Mouse (Mus musculus) CH12.LX (cell line): ENCODE data around the gene Olfr1009. TPM values are rescaled to one million over a fixed set of nuclear protein-coding genes. Genes with fewer than 3 reads are reported as not detected.

ENCODE experiments used
- DNase-seq: peaks from one replicate; pipeline ENCODE4 v3.0.0-alpha.2; 2013; ENCODE audit errors: extremely low read depth
- H3K27ac ChIP-seq: 2 replicates; pipeline ENCODE4 v1.5.1; 2012; ENCODE audit warnings: low read depth, mild to moderate bottlenecking, control low read depth, moderate library complexity; ENCODE audit not compliant: insufficient read depth
- H3K27me3 ChIP-seq: replicated peaks from 2 replicates; pipeline ENCODE3; 2012; ENCODE audit warnings: inconsistent platforms
- H3K36me3 ChIP-seq, 2 experiments: replicated peaks in 1 of 2; 2 replicates each; pipeline versions ENCODE3 to v1.6.1; 2012; ENCODE audit warnings: inconsistent platforms in 1 of 2, low read length in 1 of 2, mild to moderate bottlenecking in 1 of 2, mixed read lengths in 1 of 2, moderate library complexity in 1 of 2; ENCODE audit not compliant: control insufficient read depth in 1 of 2, insufficient read depth in 1 of 2
- H3K4me1 ChIP-seq, 2 experiments: 2 replicates each; pipeline ENCODE4 v1.6.1; 2012; ENCODE audit warnings: inconsistent platforms in 1 of 2, moderate library complexity in 1 of 2; ENCODE audit not compliant: insufficient read depth in 2 of 2, control insufficient read depth in 1 of 2
- H3K4me2 ChIP-seq: 2 replicates; pipeline ENCODE4 v1.6.1; 2012; ENCODE audit warnings: low read depth, mild to moderate bottlenecking, control low read depth; ENCODE audit not compliant: poor library complexity, insufficient read depth, severe bottlenecking
- H3K4me3 ChIP-seq, 3 experiments: fragments of 150-350 bp in 1 of 3; sonication (generic) in 1 of 3; replicated peaks in 1 of 3; 2 replicates each; pipeline versions ENCODE3 to v1.5.1; 2011 to 2012; ENCODE audit warnings: low read depth in 2 of 3, low read length in 2 of 3, mild to moderate bottlenecking in 2 of 3, moderate library complexity in 2 of 3, control low read depth in 1 of 3, improper control_type of control experiment in 1 of 3, inconsistent platforms in 1 of 3, mixed read lengths in 1 of 3; ENCODE audit not compliant: poor library complexity in 1 of 3
- H3K79me2 ChIP-seq: replicated peaks from 2 replicates; pipeline ENCODE4 v1.6.1; 2012; ENCODE audit warnings: mild to moderate bottlenecking, moderate library complexity; ENCODE audit not compliant: control insufficient read depth, poor library complexity, insufficient read depth, severe bottlenecking; ENCODE audit errors: extremely low read depth
- H3K9ac ChIP-seq: 2 replicates; pipeline ENCODE4 v1.6.1; 2012; ENCODE audit warnings: low read depth, mild to moderate bottlenecking, control low read depth, moderate library complexity; ENCODE audit not compliant: insufficient read depth
- H3K9me3 ChIP-seq: replicated peaks from 2 replicates; pipeline ENCODE3; 2012; ENCODE audit warnings: low read length, inconsistent platforms, mixed read lengths
- BHLHE40 ChIP-seq: IDR thresholded peaks from 2 replicates; pipeline ENCODE4 v1.6.1; 2011; ENCODE audit warnings: mild to moderate bottlenecking, low read depth, low read length, improper control_type of control experiment
- CHD1 ChIP-seq: IDR thresholded peaks from 2 replicates; pipeline ENCODE4 v1.6.1; 2012; ENCODE audit warnings: low read depth, low read length, improper control_type of control experiment, inconsistent platforms
- ETS1 ChIP-seq: conservative IDR thresholded peaks from 2 replicates; pipeline ENCODE4 v1.6.1; 2012; ENCODE audit warnings: low read depth, mild to moderate bottlenecking, inconsistent platforms, low read length, improper control_type of control experiment, moderate library complexity
- HCFC1 ChIP-seq: IDR thresholded peaks from 2 replicates; pipeline ENCODE4 v1.6.1; 2012; ENCODE audit warnings: low read depth, mild to moderate bottlenecking, inconsistent platforms, low read length, improper control_type of control experiment
- JUND ChIP-seq: conservative IDR thresholded peaks from 2 replicates; pipeline ENCODE4 v1.6.1; 2011; ENCODE audit warnings: low read depth, low read length, improper control_type of control experiment
- MAFK ChIP-seq: IDR thresholded peaks from 2 replicates; pipeline ENCODE4 v1.6.1; 2011; ENCODE audit warnings: low read length, improper control_type of control experiment; ENCODE audit not compliant: insufficient replicate concordance
- MEF2A ChIP-seq: IDR thresholded peaks from 2 replicates; pipeline ENCODE4 v1.6.1; 2014; ENCODE audit warnings: low read depth, mild to moderate bottlenecking, inconsistent platforms, low read length, improper control_type of control experiment, borderline replicate concordance
- MYC ChIP-seq: IDR thresholded peaks from 2 replicates; pipeline ENCODE4 v1.6.1; 2011; ENCODE audit warnings: low read depth, mild to moderate bottlenecking, improper control_type of control experiment, low read length
- PAX5 ChIP-seq: IDR thresholded peaks from 2 replicates; pipeline ENCODE4 v1.6.1; 2012; ENCODE audit warnings: low read length, inconsistent platforms, mixed read lengths
- POLR2A ChIP-seq: IDR thresholded peaks from 2 replicates; pipeline ENCODE4 v1.6.1; 2011; ENCODE audit warnings: low read depth, mild to moderate bottlenecking, improper control_type of control experiment, low read length
- POLR2AphosphoS2 ChIP-seq: IDR thresholded peaks from 2 replicates; pipeline ENCODE4 v1.6.1; 2011; ENCODE audit warnings: low read depth, low read length, improper control_type of control experiment
- SMC3 ChIP-seq: IDR thresholded peaks from 2 replicates; pipeline ENCODE4 v1.6.1; 2011; ENCODE audit warnings: low read depth, low read length, improper control_type of control experiment
- TBP ChIP-seq: conservative IDR thresholded peaks from 2 replicates; pipeline ENCODE4 v1.6.1; 2011; ENCODE audit warnings: low read depth, low read length, improper control_type of control experiment
- USF1 ChIP-seq: IDR thresholded peaks from 2 replicates; pipeline ENCODE4 v1.6.1; 2014; ENCODE audit warnings: low read depth, mild to moderate bottlenecking, inconsistent platforms, low read length, improper control_type of control experiment
- USF2 ChIP-seq: conservative IDR thresholded peaks from 2 replicates; pipeline ENCODE4 v1.6.1; 2011; ENCODE audit warnings: low read depth, low read length, improper control_type of control experiment
- ZC3H11A ChIP-seq: IDR thresholded peaks from 2 replicates; pipeline ENCODE4 v1.6.1; 2012; ENCODE audit warnings: low read depth, mild to moderate bottlenecking, inconsistent platforms, low read length, improper control_type of control experiment
- ZKSCAN1 ChIP-seq: IDR thresholded peaks from 2 replicates; pipeline ENCODE4 v1.6.1; 2012; ENCODE audit warnings: low read depth, inconsistent platforms, low read length, improper control_type of control experiment, borderline replicate concordance
- ZNF384 ChIP-seq: IDR thresholded peaks from 2 replicates; pipeline ENCODE4 v1.6.1; 2012; ENCODE audit warnings: low read depth, low read length, improper control_type of control experiment, inconsistent platforms
- dilution Hi-C: fragments of 300-500 bp; cut with MboI; formaldehyde crosslinking; loops from 2 replicates; pipeline ENCODE4 v1.14.3; 2020; ENCODE audit warnings: low sequenced_read_pairs; ENCODE audit not compliant: extremely low pct_unique_long_range_greater_than_20kb, extremely low pct_ligation_motif_present
- in situ Hi-C: fragments of 300-500 bp; cut with MboI; formaldehyde crosslinking; loops from 3 replicates; pipeline ENCODE4 v1.14.3; 2019; ENCODE audit warnings: low sequenced_read_pairs, low pct_ligation_motif_present, low pct_unique_long_range_greater_than_20kb, mixed read lengths
- polyA plus RNA-seq: library from polyadenylated mRNA; unstranded; fragments of >175 nt; gene quantifications from 2 replicates; pipeline ENCODE4 v1.2.1, GENCODE M21; 2012; ENCODE audit warnings: low read depth; ENCODE audit not compliant: insufficient read length
- total RNA-seq, 2 experiments: library from RNA; depleted of rRNA; stranded (reverse); fragments of 300-350 nt in 1 of 2; fragments of >200 nt in 1 of 2; gene quantifications; 2 replicates each; pipeline ENCODE4 v1.2.3; 2012 to 2014

Olfr1009 gene
- not detected in 2 replicates for total RNA-seq (2012; rRNA removed)
- total RNA-seq (2014; rRNA removed): not detected in 2 replicates
- polyA plus RNA-seq: not detected in 2 replicates

DNA sequence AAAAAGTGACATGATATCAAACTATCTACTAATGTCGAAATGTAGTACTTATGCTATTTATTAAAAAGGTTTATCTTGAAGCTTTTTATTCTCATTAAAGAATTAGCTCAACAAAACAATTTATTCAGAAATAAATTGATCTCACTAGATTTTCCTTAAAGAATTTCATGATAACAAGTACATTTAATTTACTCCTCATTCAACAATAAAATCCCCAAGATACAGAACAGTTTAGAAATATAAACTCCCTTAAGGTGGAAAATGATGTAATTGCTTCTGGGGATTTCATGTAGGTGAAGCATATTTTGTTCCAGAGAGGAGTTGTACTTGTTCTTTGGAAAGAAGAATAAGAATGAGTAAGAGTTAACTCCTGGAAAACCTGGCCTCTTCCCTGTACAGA, at the start of gene Olfr1009:
Gene Olfr1009, plus strand, starts transcription at position 301 of the 400 bp plus-strand sequence.
- in situ Hi-C loops (no loop called here), dilution Hi-C loops (no loop called here)
- Histone ChIP-seq H3K27me3 (no peaks in the 10 kb centered on the region), H3K4me1 (no peaks in the 10 kb centered on the region), H3K4me2 (no peak within 1 kb of the TSS), H3K27ac (no peak within 1 kb of the TSS), H3K79me2 (no peaks in the 10 kb centered on the region), H3K9me3 (peaks cover 26% of the 10 kb centered on the region), H3K4me3 (no peak within 1 kb of the TSS), H3K9ac (no peak within 1 kb of the TSS), H3K36me3 (no peaks in the 10 kb centered on the region)
- DNase-seq: no peak
- TF ChIP-seq ZNF384: no peak
- TF ChIP-seq MYC: no peak
- TF ChIP-seq CHD1: no peak
- no peak for TF ChIP-seq POLR2A
- TF ChIP-seq ZC3H11A: no peak
- no peak for TF ChIP-seq USF1
- TF ChIP-seq HCFC1: no peak
- TF ChIP-seq PAX5: no peak
- TF ChIP-seq POLR2AphosphoS2: no peak

DNA sequence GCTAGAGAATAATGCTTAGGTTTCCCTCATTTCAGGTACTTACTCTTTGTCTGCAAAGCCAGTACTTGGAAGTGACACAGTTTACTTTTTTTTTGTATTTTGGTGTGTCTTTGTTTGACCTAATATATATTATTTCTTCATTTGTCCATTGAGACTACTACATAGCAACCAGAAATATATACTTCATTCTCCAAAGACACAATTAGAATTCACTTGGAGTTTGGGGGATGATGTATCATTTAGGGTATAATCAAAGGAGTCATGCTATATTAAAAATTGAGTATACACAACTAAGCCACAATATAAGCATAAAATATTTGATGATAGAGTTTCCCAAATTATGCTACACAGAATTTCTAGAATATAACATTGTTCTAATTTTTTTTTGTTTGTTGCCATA, 36.6 kb upstream of the Olfr1009 start, which contains the start of gene Olfr1006:
Gene Olfr1006, minus strand, starts transcription at position 101 of the 400 bp plus-strand sequence.
- dilution Hi-C loops: no loop called here
- DNase-seq: no peak
- Histone ChIP-seq H3K4me1 (no peaks in the 10 kb centered on the region), H3K4me3 (no peak within 1 kb of the TSS), H3K27me3 (no peaks in the 10 kb centered on the region), H3K9ac (no peak within 1 kb of the TSS), H3K9me3 (peaks cover 5% of the 10 kb centered on the region), H3K36me3 (no peaks in the 10 kb centered on the region), H3K27ac (no peak within 1 kb of the TSS), H3K79me2 (no peaks in the 10 kb centered on the region), H3K4me2 (no peak within 1 kb of the TSS)
- in situ Hi-C loops: no loop called here
- TF ChIP-seq ETS1: no peak
- no peak for TF ChIP-seq POLR2A
- TF ChIP-seq SMC3: no peak
- TF ChIP-seq MYC: no peak
- no peak for TF ChIP-seq MAFK
- TF ChIP-seq JUND: no peak
- no peak for TF ChIP-seq ZNF384
- TF ChIP-seq BHLHE40: no peak
- no peak for TF ChIP-seq MEF2A
- TF ChIP-seq ZKSCAN1: no peak
- TF ChIP-seq USF2: no peak
- no peak for TF ChIP-seq USF1
- no peak for TF ChIP-seq TBP
